Mouse (Mus musculus) neural tube, embryonic 14.5 days (tissue): Measurements from ENCODE around the gene Ppp4r1. TPM values are rescaled to one million over a fixed set of nuclear protein-coding genes. Genes with fewer than 3 reads are reported as not detected.

Source experiments
- ATAC-seq: fragments of 200-750 bp; cut with Nextera tagmentation; 2 replicates; pipeline ENCODE4 v1.8.0; 2017; ENCODE audit warnings: low read depth, mild to moderate bottlenecking, moderate TSS enrichment, moderate library complexity
- H3K27ac ChIP-seq: fragments of 300-500 bp; sonication (generic); 2 replicates; pipeline ENCODE4 v1.5.1; 2014; ENCODE audit warnings: low read depth, mild to moderate bottlenecking, control low read depth, low read length, moderate library complexity, mixed read lengths
- H3K27me3 ChIP-seq: fragments of 300-500 bp; sonication (generic); 2 replicates; pipeline ENCODE4 v1.6.1; 2014; ENCODE audit warnings: low read length; ENCODE audit not compliant: control insufficient read depth, insufficient read depth
- H3K36me3 ChIP-seq: fragments of 300-500 bp; sonication (generic); 2 replicates; pipeline ENCODE4 v1.6.1; 2014; ENCODE audit warnings: low read length, mixed read lengths; ENCODE audit not compliant: control insufficient read depth, insufficient read depth
- H3K4me1 ChIP-seq: fragments of 300-500 bp; sonication (generic); 2 replicates; pipeline ENCODE4 v1.6.1; 2014; ENCODE audit warnings: low read length; ENCODE audit not compliant: control insufficient read depth, insufficient read depth
- H3K4me2 ChIP-seq: fragments of 300-500 bp; sonication (generic); 2 replicates; pipeline ENCODE4 v1.6.1; 2014; ENCODE audit warnings: mild to moderate bottlenecking, low read depth, low read length, control low read depth
- H3K4me3 ChIP-seq: fragments of 300-500 bp; sonication (generic); 2 replicates; pipeline ENCODE4 v1.5.1; 2014; ENCODE audit warnings: low read depth, low read length, control low read depth, mixed read lengths
- H3K9ac ChIP-seq: fragments of 300-500 bp; sonication (generic); replicated peaks from 2 replicates; pipeline ENCODE4 v1.6.1; 2014; ENCODE audit warnings: low read depth, mild to moderate bottlenecking, control low read depth, low read length, mixed read lengths
- H3K9me3 ChIP-seq: fragments of 300-500 bp; sonication (generic); 2 replicates; pipeline ENCODE4 v1.6.1; 2016; ENCODE audit warnings: low read length; ENCODE audit not compliant: control insufficient read depth
- WGBS: fragments of 180-500 bp; shearing (Covaris S2); extraction: QIAGEN DNeasy Blood & Tissue Kit; methylation state at CpG from one replicate; pipeline ENCODE4 v1.1.7; 2014; 5-methylcytosine and 5-hydroxymethylcytosine counted together
- polyA plus RNA-seq: library from polyadenylated mRNA; unstranded; fragments of >200 nt; fragmentation: Nextera tagmentation; extraction: Ambion mirVana; gene quantifications from 2 replicates; pipeline ENCODE4 v1.2.1, GENCODE M21; 2014

Ppp4r1 gene
- polyA plus RNA-seq, 1 experiment from 2014 or later, result 44.4 TPM

GRCm38 (mm10) chr17:65869720-65870119, 87.3 kb downstream of the Ppp4r1 start:
- ATAC-seq, result no peak
- Histone ChIP-seq H3K4me3 (no peak overlapping the region), H3K9me3 (no peaks in the 10 kb centered on the region), H3K27ac (no peak overlapping the region), H3K4me2 (no peak overlapping the region), H3K27me3 (no peaks in the 10 kb centered on the region), H3K4me1 (peaks cover 9% of the 10 kb centered on the region), H3K36me3 (peaks cover 5% of the 10 kb centered on the region; the same call in 1 of the 2 replicates), H3K9ac (no peak overlapping the region)
- 90% methylated on average over 10 of the region's 10 CpGs for WGBS

GRCm38 (mm10) chr17:65870146-65870545, 87.8 kb downstream of the Ppp4r1 start:
- Histone ChIP-seq H3K4me2 (no peak overlapping the region), H3K36me3 (peaks cover 5% of the 10 kb centered on the region; the same call in 1 of the 2 replicates), H3K27me3 (no peaks in the 10 kb centered on the region), H3K9me3 (no peaks in the 10 kb centered on the region), H3K4me1 (peaks cover 9% of the 10 kb centered on the region), H3K4me3 (no peak overlapping the region), H3K27ac (no peak overlapping the region), H3K9ac (no peak overlapping the region)
- no peak for ATAC-seq
- 41% methylated on average over 4 of the region's 4 CpGs for WGBS

GRCm38 (mm10) chr17:65871641-65872041, 89.3 kb downstream of the Ppp4r1 start:
- ATAC-seq, result no peak
- H3K36me3 ChIP-seq, result peaks cover 5% of the 10 kb centered on the region; the same call in 1 of the 2 replicates
- H3K9me3 ChIP-seq, result no peaks in the 10 kb centered on the region
- peaks cover 9% of the 10 kb centered on the region for H3K4me1 ChIP-seq
- no peak overlapping the region for H3K27ac ChIP-seq
- WGBS, result 41% methylated on average over 5 of the region's 5 CpGs
- H3K9ac ChIP-seq, result no peak overlapping the region
- no peaks in the 10 kb centered on the region for H3K27me3 ChIP-seq
- H3K4me2 ChIP-seq, result no peak overlapping the region
- H3K4me3 ChIP-seq, result no peak overlapping the region

- ATAC-seq, result no peak
- Histone ChIP-seq H3K4me3 (no peak overlapping the region), H3K4me2 (no peak overlapping the region), H3K9me3 (no peaks in the 10 kb centered on the region), H3K4me1 (peaks cover 9% of the 10 kb centered on the region), H3K36me3 (peaks cover 5% of the 10 kb centered on the region; the same call in 1 of the 2 replicates), H3K9ac (no peak overlapping the region), H3K27ac (no peak overlapping the region), H3K27me3 (no peaks in the 10 kb centered on the region)
- WGBS, result 64% methylated on average over 6 of the region's 6 CpGs
These were observed 89.7 kb downstream of the Ppp4r1 start for GRCm38 (mm10) chr17:65872051-65872450.

GRCm38 (mm10) chr17:65872652-65873051, 90.3 kb downstream of the Ppp4r1 start:
- 0 out of 2 replicates have a peak, but pooled peaks have one; percentile 22 for ATAC-seq
- Histone ChIP-seq H3K4me2 (no peak overlapping the region), H3K27me3 (no peaks in the 10 kb centered on the region), H3K36me3 (no peaks in the 10 kb centered on the region), H3K9ac (no peak overlapping the region), H3K9me3 (no peaks in the 10 kb centered on the region), H3K4me3 (no peak overlapping the region), H3K4me1 (peaks cover 9% of the 10 kb centered on the region), H3K27ac (no peak overlapping the region)
- WGBS, result 31% methylated on average over 6 of the region's 6 CpGs

- WGBS, result 84% methylated on average over 4 of the region's 4 CpGs
- H3K36me3 ChIP-seq, result no peaks in the 10 kb centered on the region
- ATAC-seq, result no peak
- H3K4me1 ChIP-seq, result peaks cover 9% of the 10 kb centered on the region
- no peaks in the 10 kb centered on the region for H3K9me3 ChIP-seq
- H3K9ac ChIP-seq, result no peak overlapping the region
- H3K4me3 ChIP-seq, result no peak overlapping the region
- H3K27me3 ChIP-seq, result no peaks in the 10 kb centered on the region
- H3K27ac ChIP-seq, result no peak overlapping the region
- H3K4me2 ChIP-seq, result no peak overlapping the region
These were observed 90.8 kb downstream of the Ppp4r1 start for GRCm38 (mm10) chr17:65873156-65873555.

- no peaks in the 10 kb centered on the region for H3K9me3 ChIP-seq
- H3K36me3 ChIP-seq, result no peaks in the 10 kb centered on the region
- no peaks in the 10 kb centered on the region for H3K27me3 ChIP-seq
- no peak overlapping the region for H3K27ac ChIP-seq
- ATAC-seq, result no peak
- no peak overlapping the region for H3K4me3 ChIP-seq
- 93% methylated on average over 11 of the region's 11 CpGs for WGBS
- H3K4me2 ChIP-seq, result no peak overlapping the region
- peaks cover 9% of the 10 kb centered on the region for H3K4me1 ChIP-seq
- H3K9ac ChIP-seq, result no peak overlapping the region
These were observed 91.5 kb downstream of the Ppp4r1 start for GRCm38 (mm10) chr17:65873834-65874233.

GRCm38 (mm10) chr17:65877026-65877425, 94.7 kb downstream of the Ppp4r1 start:
- ATAC-seq, result no peak
- Histone ChIP-seq H3K36me3 (no peaks in the 10 kb centered on the region), H3K4me3 (no peak overlapping the region), H3K27me3 (no peaks in the 10 kb centered on the region), H3K9ac (no peak overlapping the region), H3K27ac (no peak overlapping the region), H3K9me3 (no peaks in the 10 kb centered on the region), H3K4me2 (no peak overlapping the region), H3K4me1 (peaks cover 7% of the 10 kb centered on the region)
- 70% methylated on average over 6 of the region's 6 CpGs for WGBS

- under 1% methylated on average over 53 of the region's 56 CpGs for WGBS
- Histone ChIP-seq H3K4me3 (peak overlapping the region; percentile 91), H3K27ac (peak overlapping the region; percentile 90), H3K9me3 (no peaks in the 10 kb centered on the region), H3K4me2 (peak overlapping the region; percentile 90), H3K9ac (peak overlapping the region; percentile 87), H3K36me3 (no peaks in the 10 kb centered on the region), H3K27me3 (no peaks in the 10 kb centered on the region), H3K4me1 (peaks cover 15% of the 10 kb centered on the region)
- peak; percentile 20 for ATAC-seq
These were observed 101.8 kb downstream of the Ppp4r1 start for GRCm38 (mm10) chr17:65884061-65884669.
